Mouse (Mus musculus) hindbrain, embryonic 14.5 days (tissue): Measurements from ENCODE around the gene Matk. TPM values are rescaled to one million over a fixed set of nuclear protein-coding genes. Genes with fewer than 3 reads are reported as not detected.
A peak's percentile ranks its signal among the peaks of the same experiment; 100 is the strongest.
"Not testable (repeated sequence)": the region's sequence is repeated elsewhere in the genome, so short reads cannot be mapped to it uniquely, and the experiment has no call there.

Experiments used
- ATAC-seq: fragments of 200-750 bp; cut with Nextera tagmentation; 2 replicates; pipeline ENCODE4 v1.8.0; 2017; ENCODE audit warnings: moderate number of reproducible peaks, mild to moderate bottlenecking, moderate TSS enrichment, moderate library complexity; ENCODE audit not compliant: low FRiP score
- DNase-seq: peaks from one replicate; pipeline ENCODE4 v3.0.0-alpha.2; 2015; ENCODE audit warnings: low spot score
- H3K27ac ChIP-seq: fragments of 300-500 bp; sonication (generic); 2 replicates; pipeline ENCODE4 v1.5.1; 2014; ENCODE audit warnings: mild to moderate bottlenecking, moderate library complexity
- H3K27me3 ChIP-seq: fragments of 300-500 bp; sonication (generic); 2 replicates; pipeline ENCODE4 v1.6.1; 2014; ENCODE audit warnings: mild to moderate bottlenecking, low read length, mixed read lengths; ENCODE audit not compliant: control insufficient read depth, insufficient read depth
- H3K36me3 ChIP-seq: fragments of 300-500 bp; sonication (generic); replicated peaks from 2 replicates; pipeline ENCODE4 v1.6.1; 2014; ENCODE audit not compliant: control insufficient read depth, insufficient read depth
- H3K4me1 ChIP-seq: fragments of 300-500 bp; sonication (generic); replicated peaks from 2 replicates; pipeline ENCODE4 v1.6.1; 2014; ENCODE audit warnings: antibody characterized with exemption, low read length, mixed read lengths; ENCODE audit not compliant: control insufficient read depth, insufficient read depth
- H3K4me2 ChIP-seq: fragments of 300-500 bp; sonication (generic); replicated peaks from 2 replicates; pipeline ENCODE4 v1.6.1; 2014; ENCODE audit warnings: mild to moderate bottlenecking, moderate library complexity
- H3K4me3 ChIP-seq: fragments of 300-500 bp; sonication (generic); replicated peaks from 2 replicates; pipeline ENCODE4 v1.5.1; 2014; ENCODE audit warnings: mild to moderate bottlenecking, low read length
- H3K9ac ChIP-seq: fragments of 300-500 bp; sonication (generic); 2 replicates; pipeline ENCODE4 v1.6.1; 2014
- H3K9me3 ChIP-seq: fragments of 300-500 bp; sonication (generic); 2 replicates; pipeline ENCODE4 v1.6.1; 2016; ENCODE audit warnings: low read length; ENCODE audit not compliant: control insufficient read depth
- WGBS: fragments of 180-500 bp; shearing (Covaris S2); extraction: QIAGEN DNeasy Blood & Tissue Kit; methylation state at CpG from one replicate; pipeline ENCODE4 v1.1.7; 2014; 5-methylcytosine and 5-hydroxymethylcytosine counted together
- polyA plus RNA-seq: library from polyadenylated mRNA; unstranded; fragments of >200 nt; fragmentation: Nextera tagmentation; extraction: Ambion mirVana; gene quantifications from 2 replicates; pipeline ENCODE4 v1.2.1, GENCODE M21; 2014

The Matk gene
- polyA plus RNA-seq = 30.2 and 37.0 TPM in 2 replicates

DNA sequence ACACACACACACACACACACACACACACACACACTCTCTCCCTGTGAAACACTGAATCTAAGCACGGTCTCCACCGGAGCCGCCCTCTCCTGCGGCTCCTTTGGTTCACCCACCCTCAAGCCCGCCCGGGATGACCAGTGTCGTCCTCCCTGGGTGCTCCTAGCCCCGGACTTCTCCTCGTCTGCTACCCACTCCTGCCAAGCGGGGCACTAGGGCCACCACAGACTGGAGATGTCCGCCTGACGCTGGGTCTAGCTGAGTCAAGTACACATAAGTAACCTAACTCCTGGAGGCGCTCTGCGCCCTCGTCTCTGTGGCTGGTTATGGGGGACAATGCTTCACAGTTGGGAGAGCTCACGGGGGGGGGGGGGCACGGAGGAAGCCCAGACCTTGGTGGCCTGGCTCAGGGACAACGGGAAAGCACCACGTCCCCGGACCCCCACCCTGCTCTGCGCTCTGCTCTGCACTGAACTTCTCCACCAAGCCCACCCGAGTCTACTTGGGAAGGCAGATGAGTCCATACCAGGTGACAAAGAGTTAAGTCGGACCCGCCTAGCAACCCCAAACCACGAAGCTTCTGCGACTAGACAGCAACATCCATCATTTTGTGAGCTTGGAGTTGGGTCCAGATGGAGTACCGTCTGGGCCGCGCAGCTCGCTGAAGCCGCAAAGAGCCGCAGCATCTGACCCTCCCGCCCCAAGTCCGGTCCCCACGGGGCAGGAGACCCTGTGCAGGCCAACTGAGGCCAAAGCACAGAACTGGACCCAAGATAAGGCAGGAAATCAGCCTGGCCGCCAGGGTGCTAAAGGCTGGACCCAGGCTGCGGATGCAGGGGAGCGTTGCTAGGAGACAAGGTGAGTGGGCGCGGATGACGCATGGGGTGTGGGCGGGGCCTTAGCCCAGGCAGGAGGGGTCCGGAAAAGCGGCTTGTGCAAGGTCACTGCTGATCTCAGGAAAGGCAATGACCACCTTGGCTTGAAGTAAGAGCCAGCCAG is at the start of gene Matk:
TSS of gene Matk (plus strand) at position 512 of the 996 bp plus-strand sequence.
- Histone ChIP-seq H3K4me2 (peak within 1 kb of the TSS; percentile 67), H3K4me3 (peak within 1 kb of the TSS; percentile 28), H3K27ac (peak within 1 kb of the TSS; percentile 71), H3K27me3 (peaks cover 39% of the 10 kb centered on the region), H3K4me1 (peaks cover 19% of the 10 kb centered on the region; the same call in 1 of the 2 replicates), H3K36me3 (peaks cover 7% of the 10 kb centered on the region; the same call in 1 of the 2 replicates), H3K9ac (peak within 1 kb of the TSS; percentile 54), H3K9me3 (no peaks in the 10 kb centered on the region)
- peak; percentile 78 for DNase-seq
- peak; percentile 75 for ATAC-seq
- 10% methylated on average over 43 of the region's 44 CpGs for WGBS

DNA sequence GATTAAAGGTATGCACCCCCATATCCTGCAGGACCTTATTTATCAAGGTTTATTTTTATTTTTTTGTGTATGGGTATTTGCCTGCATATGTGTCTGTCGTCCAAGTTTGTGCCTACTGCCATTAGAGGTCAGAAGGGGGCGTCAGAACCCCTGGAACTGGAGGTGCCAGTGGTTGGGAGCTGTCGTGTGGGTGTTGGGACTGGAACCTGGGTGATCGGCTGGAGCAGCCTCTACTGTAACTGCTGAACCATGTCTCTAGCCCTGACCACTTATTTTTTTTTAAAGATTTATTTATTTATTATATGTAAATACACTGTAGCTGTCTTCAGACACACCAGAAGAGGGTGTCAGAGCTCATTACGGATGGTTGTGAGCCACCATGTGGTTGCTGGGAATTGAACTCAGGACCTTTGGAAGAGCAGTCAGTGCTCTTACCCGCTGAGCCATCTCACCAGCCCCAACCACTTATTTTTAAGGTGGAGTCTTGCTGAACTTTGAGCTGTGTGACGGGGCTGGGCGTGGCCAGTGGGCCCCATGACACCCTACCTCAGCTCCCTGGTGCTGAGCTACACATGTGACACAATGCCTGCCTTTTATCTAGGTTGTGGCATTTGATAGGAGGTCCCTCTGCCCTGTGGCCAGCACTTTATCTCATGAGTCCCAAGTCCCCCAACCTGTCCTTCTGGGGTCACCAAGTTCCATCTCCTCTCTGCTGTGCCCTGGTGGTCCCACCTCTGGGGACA is 49.6 kb upstream of the Matk start:
- H3K4me1 ChIP-seq = no peaks in the 10 kb centered on the region
- H3K4me2 ChIP-seq = no peak overlapping the region
- WGBS = 72% methylated on average over 8 of the region's 8 CpGs
- no peaks in the 10 kb centered on the region for H3K9me3 ChIP-seq
- no peak overlapping the region for H3K9ac ChIP-seq
- ATAC-seq (no peak), DNase-seq (no peak)
- no peaks in the 10 kb centered on the region for H3K27me3 ChIP-seq
- no peak overlapping the region for H3K27ac ChIP-seq
- peaks cover 30% of the 10 kb centered on the region for H3K36me3 ChIP-seq
- H3K4me3 ChIP-seq = no peak overlapping the region

DNA sequence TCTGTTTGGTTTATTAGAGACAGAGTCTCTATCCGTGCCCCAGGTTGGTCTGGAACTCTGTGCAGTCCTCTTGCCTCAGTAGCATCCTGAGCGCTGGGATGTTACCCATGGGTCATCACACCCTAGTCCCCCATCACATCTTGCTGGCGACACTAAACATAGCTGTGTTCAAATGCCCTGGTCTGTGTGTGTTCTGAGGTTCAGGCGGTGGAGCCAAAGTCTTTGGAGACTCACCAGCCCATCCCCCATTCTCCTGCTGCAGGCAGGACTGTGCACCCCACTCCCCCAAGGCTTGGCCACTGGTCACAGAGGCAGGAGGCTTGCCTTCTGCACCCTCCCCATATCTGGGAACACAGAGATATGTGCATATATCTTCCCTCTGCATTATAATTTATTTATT is 48.6 kb upstream of the Matk start:
- Histone ChIP-seq H3K4me1 (no peaks in the 10 kb centered on the region), H3K27me3 (no peaks in the 10 kb centered on the region), H3K36me3 (peaks cover 40% of the 10 kb centered on the region), H3K27ac (no peak overlapping the region), H3K9me3 (no peaks in the 10 kb centered on the region), H3K4me2 (no peak overlapping the region), H3K9ac (no peak overlapping the region), H3K4me3 (no peak overlapping the region)
- peak; percentile 8; the same call in 1 of the 2 replicates for ATAC-seq
- 67% methylated on average over 4 of the region's 4 CpGs for WGBS
- no peak for DNase-seq

DNA sequence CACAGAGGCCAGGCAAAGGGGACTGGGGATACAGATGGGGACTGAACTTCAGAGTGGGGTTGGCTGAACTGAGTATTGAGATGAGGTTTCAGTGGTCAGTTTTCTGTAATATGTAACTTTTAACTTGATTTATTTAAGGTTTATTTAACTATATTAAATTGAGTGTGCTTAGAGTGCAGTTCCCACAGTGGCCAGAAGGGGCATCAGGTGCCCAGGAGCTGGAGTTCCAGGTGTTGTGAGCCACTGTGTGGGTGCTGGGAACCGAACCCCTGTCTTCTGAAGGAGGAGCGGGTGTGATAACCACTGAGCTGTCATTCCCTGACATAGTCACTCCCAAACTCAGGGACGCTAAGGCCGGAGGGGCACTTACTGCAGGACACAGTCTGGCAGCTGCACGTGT is 42.6 kb upstream of the Matk start:
- H3K4me1 ChIP-seq = no peaks in the 10 kb centered on the region
- ATAC-seq (no peak), DNase-seq (no peak)
- no peak overlapping the region for H3K27ac ChIP-seq
- no peak overlapping the region for H3K4me2 ChIP-seq
- H3K4me3 ChIP-seq = no peak overlapping the region
- WGBS = 96% methylated on average over 5 of the region's 5 CpGs
- H3K36me3 ChIP-seq = peaks cover 98% of the 10 kb centered on the region
- H3K9me3 ChIP-seq = 0 out of 2 replicates have a peak, but pooled peaks cover 6% of the 10 kb centered on the region
- no peaks in the 10 kb centered on the region for H3K27me3 ChIP-seq
- no peak overlapping the region for H3K9ac ChIP-seq

DNA sequence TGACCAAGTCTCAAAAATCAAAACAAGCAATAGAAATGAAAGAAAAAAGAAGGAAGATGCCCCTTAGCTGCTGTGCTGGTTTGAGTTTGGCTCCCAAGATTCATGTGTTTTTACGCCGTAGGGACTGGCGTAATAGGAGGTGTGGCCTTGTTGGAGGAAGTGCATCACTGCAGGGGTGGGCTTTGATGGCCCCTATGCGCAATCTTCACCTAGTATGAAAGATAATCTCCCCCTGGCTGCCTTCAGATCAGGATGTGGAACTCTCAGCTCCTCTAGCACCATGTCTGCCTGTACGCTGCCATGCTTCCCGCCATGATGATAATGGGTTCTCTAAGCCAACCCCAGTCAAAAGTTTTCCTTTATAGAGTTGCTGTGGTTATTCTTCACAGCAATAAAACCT is 36.5 kb upstream of the Matk start:
- Histone ChIP-seq H3K27ac (no peak overlapping the region), H3K9me3 (no peaks in the 10 kb centered on the region), H3K4me3 (no peak overlapping the region), H3K9ac (no peak overlapping the region), H3K4me2 (no peak overlapping the region), H3K36me3 (peaks cover 93% of the 10 kb centered on the region), H3K27me3 (no peaks in the 10 kb centered on the region), H3K4me1 (no peaks in the 10 kb centered on the region)
- WGBS = 92% methylated on average over 6 of the region's 6 CpGs
- ATAC-seq = no peak
- DNase-seq = no peak

DNA sequence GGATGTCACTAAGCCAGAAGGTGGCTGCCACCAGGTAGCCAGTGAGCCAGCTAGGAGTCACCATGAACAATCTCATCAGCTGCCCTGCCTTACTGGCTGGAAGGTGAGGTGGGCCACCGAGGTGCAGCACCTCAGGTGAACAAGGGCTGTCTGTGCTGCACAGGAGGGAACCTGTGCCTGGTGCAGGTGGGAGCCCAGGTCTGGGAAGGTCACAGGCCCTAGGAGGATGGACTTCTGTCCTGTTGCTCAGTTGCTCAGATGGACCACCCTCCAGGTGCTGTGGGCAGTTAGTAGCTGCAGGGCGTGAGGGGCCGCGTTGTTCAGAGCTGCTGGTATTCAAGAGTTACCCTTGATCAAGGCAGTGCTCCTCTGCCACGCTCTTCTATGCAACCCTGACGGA is 35.9 kb upstream of the Matk start:
- Histone ChIP-seq H3K9me3 (no peaks in the 10 kb centered on the region), H3K4me3 (no peak overlapping the region), H3K9ac (no peak overlapping the region), H3K27ac (no peak overlapping the region), H3K36me3 (peaks cover 93% of the 10 kb centered on the region), H3K4me2 (no peak overlapping the region), H3K4me1 (no peaks in the 10 kb centered on the region), H3K27me3 (no peaks in the 10 kb centered on the region)
- ATAC-seq = no peak
- no peak for DNase-seq
- 89% methylated on average over 6 of the region's 6 CpGs for WGBS

DNA sequence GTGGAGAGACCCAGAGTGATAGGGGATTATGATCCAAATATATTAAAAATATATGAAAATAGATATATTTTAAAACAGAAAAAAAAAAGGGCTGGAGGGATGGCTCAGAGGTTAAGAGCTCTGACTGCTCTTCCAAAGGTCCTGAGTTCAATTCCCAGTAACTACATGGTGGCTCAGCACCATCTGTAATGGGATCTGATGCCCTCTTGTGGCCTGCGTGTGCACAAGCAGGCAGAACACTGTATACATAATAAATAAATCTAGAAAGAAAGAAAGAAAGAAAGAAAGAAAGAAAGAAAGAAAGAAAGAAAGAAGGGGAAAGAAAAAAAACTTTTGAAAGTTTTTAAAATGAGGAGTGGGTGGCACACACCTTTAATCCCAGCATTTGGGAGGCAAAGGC is 35.5 kb upstream of the Matk start:
- DNase-seq, H3K9ac ChIP-seq, ATAC-seq, H3K4me2 ChIP-seq, H3K27me3 ChIP-seq, H3K4me1 ChIP-seq, H3K4me3 ChIP-seq, H3K9me3 ChIP-seq, H3K27ac ChIP-seq: not testable (repeated sequence)
- WGBS = 40% methylated on average over 1 of the region's 1 CpGs
- peaks cover 93% of the 10 kb centered on the region for H3K36me3 ChIP-seq

DNA sequence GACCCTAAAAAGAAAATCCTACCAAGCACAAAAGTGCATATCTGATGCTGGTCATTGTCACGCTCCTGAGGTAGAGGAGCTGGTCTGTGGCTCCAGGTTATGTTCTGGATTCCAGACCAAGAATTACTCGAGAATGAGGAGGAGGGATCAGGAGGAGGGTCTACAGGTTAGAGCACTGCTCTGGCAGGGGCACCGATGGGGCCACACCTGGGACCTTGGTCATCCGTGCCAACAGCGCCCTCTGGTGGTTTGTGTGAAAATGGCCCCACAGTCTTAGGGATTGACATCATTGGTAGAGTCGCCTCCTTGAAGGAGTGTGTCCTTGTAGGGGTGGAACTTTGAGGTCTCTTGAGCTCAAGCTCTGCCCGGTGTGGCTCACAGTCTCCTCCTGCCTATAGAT is 34.8 kb upstream of the Matk start:
- ATAC-seq = peak; percentile 51; the same call in 1 of the 2 replicates
- WGBS = 37% methylated on average over 7 of the region's 7 CpGs
- no peak overlapping the region for H3K4me3 ChIP-seq

DNA sequence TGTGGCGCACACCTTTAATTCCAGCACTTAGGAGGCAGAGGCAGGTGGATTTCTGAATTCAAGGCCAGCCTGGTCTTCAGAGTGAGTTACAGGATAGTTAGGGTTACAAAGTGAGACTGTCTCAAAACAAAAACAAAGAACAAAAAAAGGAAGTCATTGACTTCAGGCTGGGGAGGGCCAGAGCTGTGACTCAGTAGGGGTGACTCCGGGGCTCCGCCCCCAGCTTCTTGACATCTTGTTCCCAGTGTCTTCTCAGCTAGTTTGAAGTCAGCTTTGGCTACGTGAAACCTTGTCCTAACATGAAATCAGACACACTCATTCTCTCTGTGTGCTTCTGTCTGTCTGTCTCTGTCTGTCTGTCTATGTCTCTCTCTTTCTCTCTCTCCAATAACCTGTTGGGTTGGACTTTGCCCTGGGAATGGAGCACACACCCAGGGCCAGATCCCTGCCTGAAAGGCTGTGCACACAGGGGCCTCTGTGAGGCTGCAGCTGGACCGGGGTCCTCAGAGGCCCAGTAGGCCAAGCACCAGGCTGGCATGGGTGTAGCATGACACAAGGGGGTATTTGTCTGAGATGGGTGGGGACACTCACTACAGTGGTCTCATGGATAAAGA is 31.2 kb upstream of the Matk start:
- H3K4me2 ChIP-seq = no peak overlapping the region
- no peaks in the 10 kb centered on the region; the same call in 1 of the 2 replicates for H3K4me1 ChIP-seq
- H3K9ac ChIP-seq = no peak overlapping the region
- peaks cover 78% of the 10 kb centered on the region for H3K36me3 ChIP-seq
- no peak overlapping the region for H3K27ac ChIP-seq
- H3K4me3 ChIP-seq = no peak overlapping the region
- ATAC-seq = no peak
- DNase-seq = no peak
- no peaks in the 10 kb centered on the region for H3K9me3 ChIP-seq
- 89% methylated on average over 5 of the region's 5 CpGs for whole genome bisulfite sequencing
- H3K27me3 ChIP-seq = no peaks in the 10 kb centered on the region

More for the DNA sequence above, 34.8 kb upstream of the Matk start:
- Histone ChIP-seq H3K4me1 (no peaks in the 10 kb centered on the region), H3K27me3 (no peaks in the 10 kb centered on the region), H3K4me2 (no peak overlapping the region), H3K9ac (no peak overlapping the region), H3K9me3 (no peaks in the 10 kb centered on the region), H3K36me3 (peaks cover 93% of the 10 kb centered on the region), H3K27ac (no peak overlapping the region)
- peak; percentile 41 for DNase-seq
